In the genomic region with DNA sequence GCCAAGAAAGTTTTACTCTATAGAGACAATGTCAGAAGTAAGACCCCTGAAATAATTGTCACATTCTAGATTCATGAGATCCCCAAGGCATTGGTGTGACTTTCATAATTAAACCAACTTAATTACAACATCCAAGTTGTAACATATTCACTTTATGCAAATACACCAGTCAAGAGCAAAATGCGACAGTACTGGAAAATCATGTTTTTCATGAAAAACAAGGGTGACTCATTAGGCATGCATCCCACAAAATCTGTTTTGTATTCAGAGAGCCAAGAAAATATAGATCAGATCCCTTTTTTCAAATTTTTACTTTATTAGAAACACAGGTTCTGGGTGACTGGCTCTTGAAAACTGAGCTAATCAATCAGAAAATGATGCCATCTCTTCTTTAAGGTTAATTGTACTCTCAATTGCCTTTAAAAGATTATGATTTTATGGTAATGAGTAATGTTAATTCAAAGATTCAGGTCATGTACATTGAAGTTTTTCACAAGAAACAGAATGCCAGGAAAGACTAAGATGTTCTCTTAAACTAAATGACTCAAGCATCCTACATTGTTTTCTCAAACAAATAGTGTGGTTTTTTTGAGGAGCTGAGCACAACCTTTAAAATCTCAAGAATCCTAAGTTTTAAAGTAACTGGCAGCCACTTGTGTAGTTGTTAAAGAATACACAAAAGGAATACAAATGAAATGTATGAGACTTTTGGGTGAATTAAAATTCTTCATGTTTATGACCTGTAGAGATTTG, we compare ENCODE assay signal across 23 mouse cellular contexts.
DNase-seq lines count a peak whose midpoint lies in the region; ATAC-seq and TF ChIP-seq lines count a peak whose summit lies in the region.
"Had no signal": no experiment of that assay in that cellular context is flagged by ENCODE, and none has a peak within 500 bp of the region (broad histone marks: within the 10 kb centered on the region; RNA-seq: fewer than 3 reads in every experiment).

No protein-coding gene starts in this region.

- H3K9ac ChIP-seq in forebrain, embryonic 14.5 days (ENCODE audit: low read length) = no peak overlapping the region
- H3K9ac ChIP-seq in forebrain, embryonic 12.5 days = no peak overlapping the region
- H3K9ac ChIP-seq: embryonic facial prominence, embryonic 13.5 days; hindbrain, embryonic 12.5 days had no signal

- H3K36me3 ChIP-seq in forebrain, embryonic 14.5 days (ENCODE audit: control insufficient read depth, insufficient read depth, low read length) = no peaks in the 10 kb centered on the region
- no peaks in the 10 kb centered on the region for H3K36me3 ChIP-seq in forebrain, embryonic 12.5 days (replicated peaks)
- H3K36me3 ChIP-seq: embryonic facial prominence, embryonic 13.5 days; heart, embryonic 10.5 days; hindbrain, embryonic 12.5 days had no signal

- no peaks in the 10 kb centered on the region for H3K27me3 ChIP-seq in forebrain, embryonic 14.5 days (replicated peaks; ENCODE audit: control insufficient read depth, insufficient read depth, low read length)
- H3K27me3 ChIP-seq in forebrain, embryonic 12.5 days = no peaks in the 10 kb centered on the region
- H3K27me3 ChIP-seq: embryonic facial prominence, embryonic 13.5 days; hindbrain, embryonic 12.5 days had no signal

- no peaks in the 10 kb centered on the region for H3K4me1 ChIP-seq in forebrain, embryonic 14.5 days (ENCODE audit: control insufficient read depth, insufficient read depth, low read length)
- no peaks in the 10 kb centered on the region for H3K4me1 ChIP-seq in forebrain, embryonic 12.5 days
- H3K4me1 ChIP-seq in embryonic fibroblast, embryonic 13.5 days (ENCODE audit: control insufficient read depth, insufficient read depth, low read length) = no peaks in the 10 kb centered on the region
- H3K4me1 ChIP-seq: embryonic facial prominence, embryonic 13.5 days; heart, embryonic 10.5 days; hindbrain, embryonic 12.5 days had no signal

- no peak for TF ChIP-seq CTCF in embryonic fibroblast, embryonic 13.5 days (IDR thresholded peaks at IDR 0.05; ENCODE audit: borderline replicate concordance, insufficient read depth, low read length)

- TF ChIP-seq POLR2A in embryonic fibroblast, embryonic 13.5 days (IDR thresholded peaks at IDR 0.05; ENCODE audit: low read depth, low read length) = no peak

- ATAC-seq in forebrain, embryonic 14.5 days = no peak
- no peak for ATAC-seq in forebrain, embryonic 12.5 days (ENCODE audit: low FRiP score)
- ATAC-seq in frontal cortex, adult (ENCODE audit: low TSS enrichment) = peak; percentile 84
- ATAC-seq: hindbrain, embryonic 16.5 days; inflammation-experienced regulatory T-cells, adult 6 months; intestine, postnatal 0 days had no signal

- no peak overlapping the region for H3K4me2 ChIP-seq in forebrain, embryonic 14.5 days (ENCODE audit: low read length)
- no peak overlapping the region for H3K4me2 ChIP-seq in forebrain, embryonic 12.5 days
- H3K4me2 ChIP-seq: embryonic facial prominence, embryonic 13.5 days; hindbrain, embryonic 12.5 days had no signal

- peak; percentile 48 for DNase-seq in forebrain, embryonic 14.5 days (ENCODE audit: low spot score)
- DNase-seq in frontal cortex, postnatal 14 days (ENCODE audit: low spot score in 2 of 2) = no peak
- DNase-seq in layer of hippocampus, adult 9-11 months = peak; percentile 26
- no peak for DNase-seq in layer of hippocampus, postnatal 10 days (ENCODE audit: low spot score in 2 of 2)
- DNase-seq in kidney, adult 9 months = no peak
- DNase-seq: adrenal gland, adult 2 months; adrenal gland, postnatal 25 days; cerebellum, adult 11-12 months; cerebellum, adult 9-10 months; cerebellum, postnatal 25 days; gastrocnemius, postnatal 10 days; heart, adult 18-20 months; heart, postnatal 10 days; heart, postnatal 4 days had no signal

- 67% methylated on average over 1 of the region's 1 CpGs for WGBS in forebrain, embryonic 14.5 days
- 83% methylated on average over 1 of the region's 1 CpGs for WGBS in forebrain, embryonic 12.5 days

- H3K27ac ChIP-seq in forebrain, embryonic 14.5 days (ENCODE audit: low read depth, low read length) = no peak overlapping the region
- no peak overlapping the region for H3K27ac ChIP-seq in forebrain, embryonic 12.5 days
- H3K27ac ChIP-seq in embryonic fibroblast, embryonic 13.5 days (ENCODE audit: insufficient read depth, low read length) = peak overlapping the region; percentile 34; the same call in 1 of the 2 replicates
- H3K27ac ChIP-seq: embryonic facial prominence, embryonic 13.5 days; heart, embryonic 10.5 days; hindbrain, embryonic 12.5 days had no signal

- H3K4me3 ChIP-seq in forebrain, embryonic 14.5 days (ENCODE audit: low read depth, low read length) = no peak overlapping the region
- no peak overlapping the region for H3K4me3 ChIP-seq in forebrain, embryonic 12.5 days (replicated peaks)
- H3K4me3 ChIP-seq in embryonic fibroblast, embryonic 13.5 days (ENCODE audit: insufficient read depth, low read length) = no peak overlapping the region
- H3K4me3 ChIP-seq: embryonic facial prominence, embryonic 13.5 days; heart, embryonic 10.5 days; hindbrain, embryonic 12.5 days had no signal

- no peaks in the 10 kb centered on the region for H3K9me3 ChIP-seq in forebrain, embryonic 14.5 days (replicated peaks; ENCODE audit: control insufficient read depth, low read length)
- H3K9me3 ChIP-seq in forebrain, embryonic 12.5 days = no peaks in the 10 kb centered on the region
- H3K9me3 ChIP-seq: embryonic facial prominence, embryonic 13.5 days; heart, embryonic 10.5 days; hindbrain, embryonic 12.5 days had no signal

Comparison
In these comparisons a context has a peak if more than half of its experiments do, and no peak if none do; other contexts are left out.
1. DNase-seq: peak in forebrain, embryonic 14.5 days (single experiment) and layer of hippocampus, adult 9-11 months (single experiment); none in frontal cortex, postnatal 14 days (0 of 2), layer of hippocampus, postnatal 10 days (0 of 2) and kidney, adult 9 months (single experiment).